Mouse (Mus musculus): ENCODE measurements around the gene Ano3.
A peak's percentile ranks its signal among the peaks of the same experiment; 100 is the strongest.

- no peak for TF ChIP-seq POLR2A (IDR thresholded peaks at IDR 0.05; ENCODE audit: low read depth, low read length)
- peak in 1 of 2 experiments; percentile 24; a peak in 2 of 4 replicates for TF ChIP-seq CTCF (conservative IDR thresholded peaks at IDR 0.05 in 1 of 2, IDR thresholded peaks at IDR 0.05 in 1 of 2; ENCODE audit: low read depth in 2 of 2, low read length in 2 of 2)
- TF ChIP-seq MEF2A (IDR thresholded peaks at IDR 0.05; ENCODE audit: borderline replicate concordance, low read depth, low read length), result no peak
- no peak for TF ChIP-seq USF1 (IDR thresholded peaks at IDR 0.05; ENCODE audit: low read depth, low read length)
- no peak for TF ChIP-seq TCF12 (IDR thresholded peaks at IDR 0.05; ENCODE audit: low read depth, low read length)
- no peak for TF ChIP-seq ETS1 (conservative IDR thresholded peaks at IDR 0.05; ENCODE audit: low read depth, low read length)
These were observed 287.4 kb downstream of the Ano3 start for GRCm38 (mm10) chr2:110663329-110663728.

All from CH12.LX (cell line).